Mouse (Mus musculus) heart, adult 2 months (tissue): ENCODE data around the gene Gm17622.

ENCODE experiments used
- CTCF ChIP-seq: fragments of 200-600 bp; IDR thresholded peaks from 2 replicates; pipeline ENCODE4 v1.8.1; 2022; ENCODE audit warnings: antibody characterized with exemption, mild to moderate bottlenecking, moderate library complexity
- EP300 ChIP-seq: fragments of 200-500 bp; IDR thresholded peaks from 2 replicates; pipeline ENCODE4 v1.6.1; 2011; ENCODE audit warnings: low read depth, low read length, control low read depth; ENCODE audit not compliant: insufficient read depth
- POLR2A ChIP-seq: fragments of 200-500 bp; IDR thresholded peaks from 2 replicates; pipeline ENCODE4 v1.6.1; 2011; ENCODE audit warnings: mild to moderate bottlenecking, low read depth, low read length, control low read depth; ENCODE audit not compliant: insufficient read depth

GRCm38 (mm10) chr13:96514154-96514942, 23.8 kb downstream of the Gm17622 start:
- TF ChIP-seq POLR2A (no peak), CTCF (no peak), EP300 (no peak)
